ENCODE assay signal across 12 mouse cellular contexts in genomic region chr4:134937240-134938176, GRCm38 (mm10). TPM values are rescaled to one million over a fixed set of nuclear protein-coding genes. Genes with fewer than 3 reads are reported as not detected.
DNase-seq lines count a peak whose midpoint lies in the region; ATAC-seq lines count a peak whose summit lies in the region.
"Had no signal": no experiment of that assay in that cellular context is flagged by ENCODE, and none has a peak within 500 bp of the region (broad histone marks: within the 10 kb centered on the region; RNA-seq: fewer than 3 reads in every experiment).

No protein-coding gene starts in this region.

- H3K4me1 ChIP-seq in heart, embryonic 12.5 days (replicated peaks): peaks cover 25% of the 10 kb centered on the region
- no peaks in the 10 kb centered on the region for H3K4me1 ChIP-seq in stomach, embryonic 16.5 days (ENCODE audit: control insufficient read depth, insufficient read depth, low read length)

- peak overlapping the region; percentile 43 for H3K9ac ChIP-seq in heart, embryonic 12.5 days
- H3K9ac ChIP-seq in stomach, embryonic 16.5 days (ENCODE audit: low read length): no peak overlapping the region
- H3K9ac ChIP-seq: liver, embryonic 15.5 days had no signal

- WGBS in heart, embryonic 12.5 days: 38% methylated on average over 17 of the region's 17 CpGs
- 45% methylated on average over 17 of the region's 17 CpGs for WGBS in stomach, embryonic 16.5 days

- ATAC-seq in heart, embryonic 12.5 days (ENCODE audit: insufficient number of reproducible peaks, low FRiP score): peak; percentile 52; the same call in 1 of the 2 replicates
- ATAC-seq in stomach, embryonic 16.5 days (ENCODE audit: insufficient read depth, low FRiP score): peak; percentile 26; the same call in 1 of the 2 replicates
- no peak for ATAC-seq in megakaryocyte progenitor cell, adult 5-6 weeks (replicated peaks; ENCODE audit: poor library complexity)

- peaks cover 16% of the 10 kb centered on the region for H3K27me3 ChIP-seq in heart, embryonic 12.5 days (replicated peaks)
- no peaks in the 10 kb centered on the region for H3K27me3 ChIP-seq in stomach, embryonic 16.5 days (ENCODE audit: control insufficient read depth, insufficient read depth, low read length)

- peaks cover 2% of the 10 kb centered on the region; the same call in 1 of the 2 replicates for H3K9me3 ChIP-seq in heart, embryonic 12.5 days (replicated peaks)
- H3K9me3 ChIP-seq in stomach, embryonic 16.5 days (replicated peaks; ENCODE audit: control insufficient read depth, low read length): no peaks in the 10 kb centered on the region
- H3K9me3 ChIP-seq: liver, embryonic 15.5 days had no signal

- peak; percentile 91 for DNase-seq in heart, adult 11 months
- no peak for DNase-seq in heart, adult 8-10 months (ENCODE audit: low spot score)
- DNase-seq in lung, postnatal 10 days: peak; percentile 62
- no peak for DNase-seq in lung, postnatal 14 days
- DNase-seq in cerebellum, adult 18-20 months: no peak
- DNase-seq: right cerebral cortex, adult 18-20 months; thymus, adult 2 months had no signal

- H3K4me2 ChIP-seq in heart, embryonic 12.5 days: peak overlapping the region; percentile 51
- no peak overlapping the region for H3K4me2 ChIP-seq in stomach, embryonic 16.5 days (ENCODE audit: low read depth, low read length)
- H3K4me2 ChIP-seq: liver, embryonic 15.5 days had no signal

- H3K27ac ChIP-seq in heart, embryonic 12.5 days (ENCODE audit: poor library complexity, severe bottlenecking): peak overlapping the region; percentile 88
- H3K27ac ChIP-seq in stomach, embryonic 16.5 days (ENCODE audit: low read length): no peak overlapping the region
- H3K27ac ChIP-seq: kidney, postnatal 0 days; liver, embryonic 15.5 days had no signal

- H3K36me3 ChIP-seq in heart, embryonic 12.5 days: peaks cover 48% of the 10 kb centered on the region
- H3K36me3 ChIP-seq in stomach, embryonic 16.5 days (ENCODE audit: control insufficient read depth, insufficient read depth, low read length): 0 out of 2 replicates have a peak, but pooled peaks cover 9% of the 10 kb centered on the region

- no peak overlapping the region for H3K4me3 ChIP-seq in heart, embryonic 12.5 days
- H3K4me3 ChIP-seq in stomach, embryonic 16.5 days (replicated peaks; ENCODE audit: low read length): no peak overlapping the region
- H3K4me3 ChIP-seq: liver, embryonic 15.5 days had no signal

RNA-seq across cellular contexts. Expression of gene Syf2, which starts 6.8 kb away (rescaled TPM):
- 10 to 100 TPM; 51.6 to 66.1 (median 59.4) TPM for total RNA-seq in heart, adult 8-10 months (2022)
- 55.7 and 61.9 TPM in 2 replicates for polyA plus RNA-seq in heart, embryonic 12.5 days (2016; fragmentation: Nextera tagmentation; extraction: Ambion mirVana)
- 69.6 and 71.9 TPM in 2 replicates for polyA plus RNA-seq in stomach, embryonic 16.5 days (2015; fragmentation: Nextera tagmentation; extraction: Ambion mirVana)
- total RNA-seq in megakaryocyte progenitor cell, adult 5-6 weeks (2015): 50.4 and 58.9 TPM in 2 replicates
- 173 and 193 TPM in 2 replicates for total RNA-seq in megakaryocyte progenitor cell, adult 5-6 weeks (2017)

RNA-seq across cellular contexts. Expression of gene Rsrp1, which starts 14.1 kb away (rescaled TPM):
- total RNA-seq in heart, adult 8-10 months (2022): 100 to 1,000 TPM in 3 of 4 experiments, 10 to 100 TPM in 1; 97.1 to 165 (median 123) TPM
- 386 and 405 TPM in 2 replicates for polyA plus RNA-seq in heart, embryonic 12.5 days (2016; fragmentation: Nextera tagmentation; extraction: Ambion mirVana)
- 511 and 534 TPM in 2 replicates for polyA plus RNA-seq in stomach, embryonic 16.5 days (2015; fragmentation: Nextera tagmentation; extraction: Ambion mirVana)
- total RNA-seq in megakaryocyte progenitor cell, adult 5-6 weeks (2015): 413 and 462 TPM in 2 replicates
- total RNA-seq in megakaryocyte progenitor cell, adult 5-6 weeks (2017): 119 and 154 TPM in 2 replicates

RNA-seq across cellular contexts. Expression of gene Tmem50a, which starts 22.7 kb away (rescaled TPM):
- total RNA-seq in heart, adult 8-10 months (2022): 10 to 100 TPM; 63.0 to 64.1 (median 63.5) TPM
- 140 and 145 TPM in 2 replicates for polyA plus RNA-seq in heart, embryonic 12.5 days (2016; fragmentation: Nextera tagmentation; extraction: Ambion mirVana)
- polyA plus RNA-seq in stomach, embryonic 16.5 days (2015; fragmentation: Nextera tagmentation; extraction: Ambion mirVana): 177 TPM in 2 replicates
- total RNA-seq in megakaryocyte progenitor cell, adult 5-6 weeks (2015): 216 and 219 TPM in 2 replicates
- 248 and 276 TPM in 2 replicates for total RNA-seq in megakaryocyte progenitor cell, adult 5-6 weeks (2017)

Comparison
In these comparisons a context has a peak if more than half of its experiments do, and no peak if none do; other contexts are left out.
1. DNase-seq: peak in heart, adult 11 months (single experiment) and lung, postnatal 10 days (single experiment); none in heart, adult 8-10 months (single experiment), lung, postnatal 14 days (single experiment) and cerebellum, adult 18-20 months (0 of 2).